Mouse (Mus musculus) adrenal gland, adult (tissue): ENCODE data around the gene Pirb.
A peak's percentile ranks its signal among the peaks of the same experiment; 100 is the strongest.
"Not testable (repeated sequence)": the region's sequence is repeated elsewhere in the genome, so short reads cannot be mapped to it uniquely, and the experiment has no call there.

ENCODE experiments used
- DNase-seq, 2 experiments: peaks; one replicate each; pipeline ENCODE4 v3.0.0; 2022 to 2023; ENCODE audit warnings: low spot score in 1 of 2; ENCODE audit not compliant: inconsistent age in 2 of 2

Pirb gene

DNA sequence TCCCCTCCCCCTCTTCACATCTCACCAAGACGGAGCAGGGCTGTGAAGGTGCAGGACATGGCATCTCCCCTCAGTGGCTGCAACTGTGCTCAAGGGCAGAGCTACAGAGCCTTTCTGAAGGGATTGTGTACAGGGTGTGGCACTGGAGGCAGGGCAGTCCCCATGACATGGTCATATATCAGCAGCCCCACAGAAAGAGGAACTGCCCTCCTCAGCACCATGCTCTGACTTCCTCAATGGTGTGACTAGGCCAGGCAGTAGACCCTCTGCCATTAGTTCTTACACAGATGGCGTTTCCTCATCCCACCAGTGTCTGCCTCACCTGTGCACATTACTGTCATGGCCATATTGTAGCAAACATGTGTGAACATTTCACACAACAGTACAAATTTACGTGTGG is at the start of gene Pirb:
Pirb (minus strand) TSS at position 124 of the 400 bp plus-strand sequence.
- DNase-seq = not testable (repeated sequence)

DNA sequence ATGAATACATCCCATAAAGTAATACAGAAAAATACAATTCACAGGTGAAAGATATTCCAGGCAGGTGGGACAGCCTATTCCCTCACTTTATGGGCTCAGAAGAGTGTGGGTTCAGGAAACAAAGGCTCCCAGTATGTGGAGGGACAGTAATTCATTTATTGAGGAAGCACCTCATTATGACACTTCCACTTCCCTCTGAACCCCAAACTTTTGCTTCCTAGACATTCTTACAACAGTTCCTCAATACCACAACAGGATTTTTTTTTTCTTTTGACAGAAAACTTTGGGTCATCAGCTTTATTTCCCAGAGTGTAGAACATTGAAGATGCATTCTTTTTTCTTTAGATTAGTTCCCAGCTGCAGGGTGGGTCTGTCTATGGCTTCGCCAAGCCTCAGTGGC is 12.5 kb upstream of the Pirb start:
- not testable (repeated sequence) for DNase-seq

DNA sequence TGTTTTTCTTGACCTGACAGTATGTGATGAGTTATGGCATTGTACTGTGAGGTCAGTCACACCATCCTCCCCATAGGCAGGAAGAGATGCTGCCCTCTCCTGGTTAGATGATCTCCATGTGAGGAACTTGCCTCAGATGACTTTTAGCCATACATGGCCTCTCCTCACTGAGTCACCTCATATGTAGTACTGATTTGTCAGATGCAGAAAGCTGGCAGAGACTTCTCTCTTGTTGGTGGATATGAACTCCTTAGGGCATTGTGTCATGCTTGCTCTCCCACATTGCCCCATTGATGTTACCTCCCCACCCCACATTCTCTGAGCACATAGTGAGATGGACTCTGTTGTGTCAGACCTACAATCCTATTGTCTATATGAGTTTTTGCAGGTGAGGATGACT is 5.3 kb upstream of the Pirb start:
- DNase-seq = not testable (repeated sequence)

DNA sequence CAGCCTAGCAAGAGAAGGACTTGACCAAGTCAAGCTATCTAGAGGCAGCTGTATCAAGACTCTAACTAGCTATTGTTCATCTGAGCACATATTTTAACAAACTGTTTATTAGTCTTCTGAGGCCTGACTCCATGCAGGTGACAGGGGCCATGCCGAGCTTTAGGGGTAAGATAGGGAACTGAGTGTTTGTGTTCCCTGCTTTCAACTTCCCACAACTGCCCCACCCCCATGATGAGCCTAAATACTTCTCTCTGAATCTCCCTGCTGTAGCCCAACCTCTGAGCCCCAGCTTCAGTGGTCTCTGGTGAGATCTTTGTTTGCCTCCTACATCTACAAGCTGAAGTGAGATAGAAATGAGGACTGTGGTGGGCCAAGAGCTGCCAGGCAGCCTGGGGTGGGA is 4.9 kb downstream of the Pirb start:
- DNase-seq = peak in 1 of 2 experiments; percentile 22

DNA sequence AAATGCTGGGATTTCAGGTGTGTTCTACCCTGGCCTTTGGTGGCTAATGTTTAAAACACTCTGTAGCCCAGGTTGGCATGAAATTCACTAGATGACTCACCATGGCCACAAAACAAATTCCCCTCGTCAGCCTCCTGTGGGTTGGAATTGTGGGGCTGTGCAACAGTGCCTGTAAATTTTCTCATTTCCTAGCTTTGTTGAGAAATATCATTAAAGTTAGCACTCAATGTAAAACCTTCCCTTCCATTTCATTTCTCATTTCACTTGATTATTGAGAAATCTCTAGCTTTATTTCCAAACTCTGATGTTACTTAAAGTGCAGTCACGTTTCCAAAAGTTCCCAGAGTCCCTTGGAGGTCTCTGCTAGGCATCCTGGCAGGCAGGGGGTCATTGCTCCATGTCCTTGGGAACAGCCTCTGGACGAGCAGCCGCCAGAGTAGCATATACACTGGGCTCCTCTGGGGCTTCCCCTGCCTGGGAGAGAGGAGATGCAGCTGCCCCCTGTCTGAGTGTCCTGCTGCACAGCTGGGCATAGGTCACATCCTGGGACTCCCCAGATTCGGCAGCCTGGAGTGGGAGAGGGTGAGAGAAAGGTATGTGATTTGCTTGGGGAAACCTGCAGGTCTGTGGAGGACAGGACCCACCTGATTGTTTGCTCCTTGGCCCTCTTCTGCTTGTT is 7.8 kb downstream of the Pirb start:
- DNase-seq = peak in 1 of 2 experiments; percentile 40

DNA sequence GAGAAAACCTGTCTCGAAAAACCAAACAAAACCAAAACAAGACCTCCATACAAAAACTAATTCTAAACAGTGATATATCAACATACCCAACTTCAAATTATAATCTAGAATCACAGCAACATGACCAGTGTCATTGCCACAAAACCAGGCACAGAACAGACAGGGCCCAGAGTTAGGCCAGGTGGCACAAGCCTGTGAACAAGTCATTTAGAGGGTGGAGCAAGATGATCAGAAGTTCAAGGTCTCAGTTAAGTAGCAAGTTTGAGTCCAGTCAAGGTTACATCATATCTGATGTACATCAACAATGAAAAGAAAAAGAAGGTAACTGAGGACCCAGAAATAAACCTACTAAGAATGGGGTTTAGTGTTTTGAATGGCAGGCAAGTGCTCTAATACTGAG is 11.2 kb downstream of the Pirb start:
- DNase-seq = peak in 1 of 2 experiments; percentile 51

DNA sequence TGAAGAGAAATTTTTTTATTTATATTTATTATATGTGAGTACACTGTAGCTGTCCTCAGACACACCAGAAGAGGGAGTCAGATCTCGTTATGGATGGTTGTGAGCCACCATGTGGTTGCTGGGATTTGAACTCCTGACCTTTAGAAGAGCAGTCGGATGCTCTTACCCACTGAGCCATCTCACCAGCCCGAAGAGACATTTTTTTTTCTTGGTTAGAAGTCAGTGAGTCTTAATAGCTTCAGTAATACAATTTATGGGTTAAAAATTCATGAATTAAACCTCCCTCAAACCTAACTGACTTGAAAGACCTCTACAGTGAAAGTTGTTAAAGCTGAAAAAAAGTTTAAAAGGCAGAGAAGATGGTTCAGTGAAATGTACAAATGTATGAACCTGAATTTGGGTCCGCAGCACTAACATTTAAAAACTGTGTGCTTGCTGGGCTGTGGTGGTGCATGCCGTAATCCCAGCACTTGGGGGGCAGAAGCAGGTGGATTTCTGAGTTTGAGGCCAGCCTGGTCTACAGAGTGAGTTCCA is 11.7 kb downstream of the Pirb start:
- not testable (repeated sequence) for DNase-seq

DNA sequence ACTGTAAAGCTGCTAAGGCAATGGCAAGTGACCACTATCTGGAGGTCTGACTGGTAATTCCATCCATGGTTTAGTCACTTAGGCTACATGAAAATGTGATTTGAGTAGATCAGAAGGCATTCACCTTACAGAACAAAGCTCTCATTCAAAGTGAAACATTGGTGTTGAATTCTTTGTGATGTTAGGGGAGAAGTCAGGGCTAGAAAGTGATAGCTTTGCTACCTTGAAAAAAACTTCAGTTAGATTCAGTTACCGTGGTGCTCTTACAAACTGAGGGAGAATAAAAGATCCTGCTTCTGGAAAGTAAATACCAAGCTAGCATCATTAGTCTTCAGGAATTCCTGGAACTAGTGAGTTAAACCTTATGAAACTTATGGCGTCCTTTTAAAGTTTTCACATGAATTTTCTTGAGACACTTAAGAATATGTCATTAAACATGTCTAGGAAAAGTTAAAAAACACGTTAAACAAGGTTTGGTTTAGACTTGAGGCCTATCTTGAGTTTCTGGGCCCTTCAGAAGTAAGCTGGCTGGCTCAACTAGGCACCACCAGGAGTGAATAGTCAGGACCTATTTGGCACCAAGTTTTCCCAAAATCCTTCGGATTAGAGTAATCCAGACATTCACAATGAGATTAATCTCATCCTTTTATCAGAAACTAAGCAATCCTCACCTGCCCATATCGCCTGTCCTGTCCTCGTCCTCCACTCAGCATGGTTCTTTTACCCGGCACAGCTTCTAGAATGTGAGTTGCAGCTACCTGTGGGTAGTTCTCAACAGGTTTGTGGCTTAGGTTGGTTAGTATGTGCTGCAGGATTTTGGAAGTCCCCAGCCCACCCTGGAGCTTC is 12.4 kb downstream of the Pirb start:
- peak in 1 of 2 experiments; percentile 30 for DNase-seq

DNA sequence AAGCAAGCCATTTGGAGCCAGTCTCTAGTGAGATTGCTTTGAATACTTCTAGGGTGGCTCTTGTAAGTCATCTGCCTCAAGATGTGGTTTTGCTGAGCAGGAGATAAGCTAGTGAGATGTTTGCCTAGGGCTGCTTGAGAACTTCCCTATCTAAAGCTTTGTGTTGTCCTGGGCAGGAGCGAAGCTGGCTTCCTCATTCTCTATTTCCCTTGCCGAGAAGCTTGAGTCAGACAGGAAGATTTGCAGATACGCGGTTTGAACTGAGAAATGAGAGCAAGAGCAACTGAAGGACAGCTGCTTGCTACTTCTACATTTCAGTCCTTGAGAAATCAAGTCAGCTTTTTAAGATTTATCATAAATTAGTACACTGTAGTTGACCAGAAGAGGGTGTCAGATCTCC is 13.2 kb downstream of the Pirb start:
- DNase-seq = peak in 1 of 2 experiments; percentile 65

DNA sequence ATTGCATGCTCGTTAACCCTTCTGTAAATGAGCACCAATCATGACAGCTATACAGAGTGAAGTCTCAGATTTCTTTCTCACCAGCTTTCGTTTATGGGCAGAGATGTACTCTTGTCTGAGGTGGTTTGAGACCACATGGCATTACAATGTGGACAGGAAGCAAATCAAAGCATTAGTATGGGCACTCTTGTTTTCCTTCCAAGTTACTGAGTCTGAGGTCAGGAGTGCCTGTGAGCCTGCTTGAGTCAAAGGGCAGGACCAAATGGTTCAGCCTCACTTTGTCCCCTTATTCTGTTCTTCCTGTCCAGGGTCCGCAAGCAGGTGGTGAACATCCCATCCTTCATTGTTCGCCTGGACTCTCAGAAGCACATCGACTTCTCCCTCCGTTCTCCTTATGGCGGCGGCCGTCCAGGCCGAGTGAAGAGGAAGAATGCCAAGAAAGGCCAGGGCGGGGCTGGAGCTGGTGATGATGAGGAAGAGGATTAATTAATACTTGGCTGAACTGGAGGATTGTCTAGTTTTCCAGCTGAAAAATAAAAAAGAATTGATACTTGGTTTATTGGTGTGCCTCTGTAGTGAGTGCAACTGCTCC is 13.8 kb downstream of the Pirb start:
- peak in 1 of 2 experiments; percentile 53 for DNase-seq

DNA sequence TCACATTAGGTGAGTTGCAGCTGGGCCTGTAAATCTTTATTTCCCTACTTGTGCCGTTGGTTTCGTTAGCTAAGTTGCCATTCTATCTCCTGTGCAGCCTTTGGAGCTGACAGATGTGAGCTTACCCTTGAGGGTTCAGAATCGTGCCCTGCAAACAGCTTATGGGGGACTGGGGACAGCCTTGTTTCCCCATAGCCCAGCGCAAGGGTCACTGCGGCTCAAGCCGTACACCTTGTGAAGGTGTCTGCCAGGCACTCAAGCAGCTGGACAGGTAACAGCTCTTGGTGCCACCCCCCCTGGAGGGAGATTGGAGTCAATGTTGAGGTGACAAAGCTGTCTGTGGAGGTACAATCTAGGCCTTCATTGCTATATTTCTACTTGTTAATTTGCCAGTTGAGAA is 14.3 kb downstream of the Pirb start:
- DNase-seq = peak in 1 of 2 experiments; percentile 48

DNA sequence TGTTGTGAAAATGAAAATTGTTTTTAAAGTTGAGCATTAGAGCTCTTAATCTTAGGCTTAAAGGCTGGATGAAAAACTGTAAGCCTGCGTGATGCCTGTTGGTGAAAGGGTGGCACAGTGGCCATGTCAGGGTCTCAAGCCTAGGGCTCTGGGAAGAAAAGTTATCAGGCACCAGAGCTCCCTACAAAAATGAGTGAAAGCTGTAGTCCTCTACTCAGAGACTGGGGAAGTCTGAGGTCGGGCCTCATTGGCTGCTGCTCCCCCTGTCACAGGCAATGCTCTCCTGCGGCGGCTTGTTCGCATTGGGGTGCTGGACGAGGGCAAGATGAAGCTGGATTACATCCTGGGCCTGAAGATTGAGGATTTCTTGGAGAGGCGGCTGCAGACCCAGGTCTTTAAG is 14.7 kb downstream of the Pirb start:
- DNase-seq = peak in 1 of 2 experiments; percentile 57

DNA sequence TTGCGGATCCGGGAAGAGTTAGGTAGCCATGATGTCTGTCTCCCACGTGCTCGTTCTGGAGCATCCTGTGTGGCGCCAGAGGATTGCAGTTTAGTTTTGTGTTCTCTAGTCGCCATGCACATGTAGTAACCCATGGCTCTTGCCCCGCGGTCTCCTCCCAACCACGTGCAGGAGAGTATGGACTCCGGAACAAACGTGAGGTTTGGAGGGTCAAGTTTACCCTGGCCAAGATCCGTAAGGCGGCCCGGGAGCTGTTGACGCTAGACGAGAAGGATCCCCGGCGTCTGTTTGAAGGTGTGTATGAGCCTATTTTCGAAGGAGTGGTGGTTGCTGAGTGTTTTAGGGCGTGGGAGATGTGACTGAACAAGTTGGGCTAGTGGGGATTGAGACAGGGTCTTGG is 15.7 kb downstream of the Pirb start:
- no peak for DNase-seq

DNA sequence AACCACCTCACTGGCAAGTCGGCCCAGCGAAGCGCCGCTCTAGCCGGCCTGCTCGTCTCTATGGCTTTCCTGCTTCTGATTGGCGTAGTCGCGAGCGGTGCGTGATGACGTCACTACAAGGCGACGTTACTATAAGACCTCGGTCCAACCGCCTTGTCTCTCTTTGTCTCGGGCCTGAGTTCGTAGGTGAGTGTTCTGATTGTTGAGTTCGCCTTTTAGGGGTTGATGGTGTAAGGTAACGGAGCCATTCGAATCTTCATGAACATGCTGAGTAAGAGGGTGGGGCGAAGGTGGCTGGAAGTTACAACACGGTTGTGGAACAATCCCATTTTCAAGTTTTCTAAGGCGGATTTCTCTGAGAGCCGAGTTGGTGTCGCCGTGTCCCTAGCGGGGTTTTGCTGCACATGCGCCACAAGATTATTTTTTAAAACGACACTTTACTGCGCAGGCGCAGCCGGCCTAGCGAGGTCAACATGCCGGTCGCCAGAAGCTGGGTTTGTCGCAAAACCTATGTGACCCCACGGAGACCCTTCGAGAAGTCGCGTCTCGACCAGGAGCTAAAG is 16.2 kb downstream of the Pirb start, which contains the start of gene Rps9:
Rps9 (plus strand) TSS at position 115 of the 563 bp plus-strand sequence.
- DNase-seq = peak; percentile 95 to 99

DNA sequence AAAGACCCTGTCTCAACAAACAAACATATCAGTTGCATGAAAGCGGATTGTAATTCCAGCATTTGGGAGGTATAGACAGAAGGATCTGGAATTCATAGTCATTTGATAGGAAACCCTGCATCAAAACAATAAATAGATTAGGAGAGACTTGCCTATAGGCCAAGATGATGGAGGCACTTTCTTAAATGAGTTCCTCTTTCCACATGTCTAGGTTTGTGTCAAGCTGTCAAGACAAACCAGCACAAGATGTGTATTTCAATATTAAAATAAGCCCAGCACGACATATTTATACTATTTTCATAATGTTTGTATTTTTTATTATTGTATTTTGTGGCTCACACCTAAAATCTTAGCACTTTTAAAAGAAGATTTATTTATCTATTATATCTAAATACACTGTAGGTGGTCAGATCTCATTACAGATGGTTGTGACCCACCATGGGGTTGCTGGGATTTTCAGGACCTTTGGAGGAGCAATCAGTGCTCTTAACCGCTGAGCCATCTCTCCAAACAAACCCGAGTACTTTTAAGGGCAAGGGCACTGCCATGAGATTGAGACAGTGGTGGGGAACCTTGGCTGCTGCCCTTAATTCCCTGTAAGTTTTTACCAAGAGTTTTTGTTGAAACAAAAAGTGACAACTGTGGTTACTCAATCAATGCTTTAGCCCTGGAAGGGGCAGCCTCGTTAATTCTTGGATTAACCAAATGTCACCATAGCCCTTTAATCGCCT is 16.9 kb downstream of the Pirb start:
- DNase-seq = peak in 1 of 2 experiments; percentile 30

DNA sequence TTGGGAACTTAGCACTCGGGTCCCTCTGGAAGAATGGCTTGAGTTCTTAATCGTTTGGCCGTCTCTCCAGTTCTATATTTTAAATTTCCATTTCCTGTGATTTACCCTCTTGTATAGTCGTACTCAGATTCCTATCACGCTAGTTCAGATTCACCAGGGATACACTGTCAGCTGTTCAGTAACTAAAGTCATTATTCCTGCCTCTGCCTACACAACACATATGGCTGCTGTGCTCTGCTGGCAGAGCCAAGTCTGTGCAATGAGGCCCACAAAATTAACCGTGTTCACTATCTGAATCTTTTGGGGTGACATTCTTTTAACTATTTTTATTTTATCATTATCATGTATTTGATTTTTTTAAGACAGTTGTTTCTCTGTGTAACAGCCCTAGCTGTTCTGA is 21.7 kb downstream of the Pirb start:
- DNase-seq = no peak

DNA sequence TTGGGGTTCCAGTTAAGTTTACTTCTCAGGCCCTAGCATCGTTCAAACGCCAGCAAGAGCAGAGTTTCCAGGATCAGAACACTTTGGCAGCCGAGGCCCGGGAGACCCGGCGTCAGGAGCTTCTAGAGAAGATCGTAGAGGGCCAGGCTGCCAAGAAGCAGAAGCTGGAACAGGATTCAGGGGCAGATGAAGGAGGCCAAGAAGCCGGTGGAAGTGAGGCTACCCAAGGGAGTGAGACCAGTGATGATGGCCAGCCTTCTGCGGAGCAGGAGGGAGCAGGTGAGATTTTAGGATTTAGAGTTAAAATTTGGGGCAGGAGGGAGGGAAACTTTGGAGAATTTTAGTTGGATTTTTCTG is 25.3 kb downstream of the Pirb start:
- peak in 1 of 2 experiments; percentile 50 for DNase-seq

DNA sequence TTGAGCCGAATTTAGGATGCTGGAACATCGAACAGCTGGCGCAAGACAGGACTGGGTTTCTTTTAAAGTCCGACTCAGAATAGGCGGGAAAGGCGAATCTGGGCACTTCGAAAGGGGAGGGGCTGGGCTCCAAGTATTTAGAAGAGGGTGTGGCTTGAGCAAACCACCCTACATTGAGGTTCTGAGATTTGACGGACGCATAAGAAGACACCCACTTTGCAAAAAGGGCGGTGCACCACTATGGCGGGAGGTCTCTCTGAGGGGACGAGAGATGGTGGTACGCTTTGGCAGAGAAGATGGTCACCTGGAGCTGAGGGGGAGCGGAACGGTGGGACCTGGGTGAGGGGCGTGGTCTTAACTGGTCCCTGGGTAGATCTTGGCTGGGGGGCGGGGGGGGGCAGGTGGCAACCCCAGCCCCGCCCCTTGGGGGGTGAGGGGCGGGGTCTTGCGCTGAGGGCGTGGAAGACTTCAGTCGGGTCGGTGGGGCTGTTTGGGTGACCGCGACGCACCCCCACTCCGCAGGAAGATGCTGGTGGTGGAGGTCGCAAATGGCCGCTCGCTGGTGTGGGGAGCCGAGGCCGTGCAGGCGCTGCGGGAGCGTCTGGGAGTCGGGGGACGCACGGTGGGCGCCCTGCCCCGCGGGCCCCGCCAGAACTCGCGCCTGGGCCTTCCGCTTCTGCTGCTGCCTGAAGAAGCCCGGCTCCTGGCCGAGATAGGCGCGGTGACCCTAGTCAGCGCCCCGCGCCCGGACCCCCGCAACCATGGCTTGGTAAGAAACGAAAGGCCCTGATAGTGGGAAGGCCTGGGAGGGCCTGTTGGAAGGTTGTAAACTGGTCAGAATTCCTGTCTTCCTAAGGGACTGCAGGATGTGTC is 25.9 kb downstream of the Pirb start:
- peak; percentile 87 to 95 for DNase-seq

DNA sequence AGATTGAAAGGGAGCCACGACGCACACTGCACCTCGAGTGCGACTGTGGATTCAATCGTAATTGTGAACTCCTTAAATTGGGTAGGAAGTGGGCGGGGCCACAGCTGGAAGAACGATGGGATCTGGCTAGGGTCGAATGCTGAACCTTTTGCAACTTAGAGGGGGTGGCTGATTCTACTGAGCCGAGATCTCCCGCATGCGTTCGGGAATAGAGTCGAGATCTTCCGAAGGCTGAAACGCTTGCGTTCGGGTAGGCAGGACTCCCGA is 26.4 kb downstream of the Pirb start:
- no peak for DNase-seq
